In the genomic region with DNA sequence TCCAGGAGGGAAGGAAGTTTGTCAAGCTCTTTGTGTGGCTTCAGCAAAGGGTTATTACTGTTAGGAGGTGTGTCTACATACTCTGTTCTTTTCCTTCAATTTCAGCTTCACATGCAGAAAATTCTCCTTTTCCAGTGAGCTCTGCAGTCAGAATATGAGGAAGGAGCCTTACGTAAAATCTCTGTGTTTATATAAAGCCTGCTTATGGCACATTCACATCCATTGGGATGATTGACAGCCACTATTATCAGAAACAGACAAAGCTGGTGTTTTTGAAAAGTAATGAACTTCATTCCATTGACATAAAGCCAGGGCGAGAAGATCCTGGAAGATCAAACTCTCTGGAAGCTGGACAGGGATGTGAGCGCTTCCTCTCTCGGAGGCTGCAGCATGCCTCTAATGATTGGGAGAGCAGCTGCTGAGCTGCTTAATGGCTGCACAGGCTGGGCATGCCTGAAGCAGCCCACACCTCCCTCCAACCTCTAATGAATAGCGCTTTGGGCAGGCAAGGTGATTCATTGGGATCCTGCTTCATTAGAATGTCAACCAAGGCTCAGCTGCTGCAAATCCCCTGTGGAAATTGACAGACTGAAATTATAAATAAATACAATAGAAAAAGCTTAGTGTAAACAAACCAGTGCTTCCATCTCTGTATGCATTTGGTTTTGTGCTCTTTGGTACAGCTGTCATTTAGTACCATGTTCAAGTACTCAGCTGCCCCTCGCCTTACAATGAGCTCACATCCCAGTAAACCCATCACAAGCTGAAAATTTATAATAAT, we compare ENCODE assay signal across 13 mouse cellular contexts.
A peak's percentile ranks its signal among the peaks of the same experiment; 100 is the strongest.
DNase-seq lines count a peak whose midpoint lies in the region; ATAC-seq and TF ChIP-seq lines count a peak whose summit lies in the region.
"Had no signal": no experiment of that assay in that cellular context is flagged by ENCODE, and none has a peak within 500 bp of the region (broad histone marks: within the 10 kb centered on the region; RNA-seq: fewer than 3 reads in every experiment).

No protein-coding gene starts in this region.

- H3K27me3 ChIP-seq in forebrain, embryonic 13.5 days: no peaks in the 10 kb centered on the region
- H3K27me3 ChIP-seq in hindbrain, postnatal 0 days (ENCODE audit: insufficient read depth, low read length): no peaks in the 10 kb centered on the region
- H3K27me3 ChIP-seq: limb, embryonic 15.5 days; lung, embryonic 15.5 days had no signal

- H3K9me3 ChIP-seq in forebrain, embryonic 13.5 days (replicated peaks): no peaks in the 10 kb centered on the region
- H3K9me3 ChIP-seq in hindbrain, postnatal 0 days (ENCODE audit: low read length): no peaks in the 10 kb centered on the region
- H3K9me3 ChIP-seq: limb, embryonic 15.5 days; lung, embryonic 15.5 days had no signal

- peak; percentile 1 for DNase-seq in left cerebral cortex, postnatal 4 days
- DNase-seq in left cerebral cortex, postnatal 36 days (ENCODE audit: low spot score in 2 of 2): no peak
- DNase-seq in hindbrain, postnatal 0 days (ENCODE audit: low spot score): peak; percentile 53
- DNase-seq in retina, embryonic 14.5 days (ENCODE audit: low spot score): peak; percentile 37
- DNase-seq in adrenal gland, adult 2 months: no peak
- DNase-seq in thymus, postnatal 10 days (ENCODE audit: low spot score in 2 of 2): no peak
- no peak for DNase-seq in gastrocnemius, postnatal 25 days
- DNase-seq: cerebellum, postnatal 36 days; heart, postnatal 14 days; right cerebral cortex, adult 18-20 months had no signal

- no peak overlapping the region for H3K4me3 ChIP-seq in forebrain, embryonic 13.5 days
- no peak overlapping the region for H3K4me3 ChIP-seq in hindbrain, postnatal 0 days (ENCODE audit: low read length)
- H3K4me3 ChIP-seq: limb, embryonic 15.5 days; lung, embryonic 15.5 days had no signal

- no peaks in the 10 kb centered on the region for H3K36me3 ChIP-seq in forebrain, embryonic 13.5 days (ENCODE audit: poor library complexity, severe bottlenecking)
- no peaks in the 10 kb centered on the region for H3K36me3 ChIP-seq in hindbrain, postnatal 0 days (ENCODE audit: insufficient read depth, low read length)
- H3K36me3 ChIP-seq: limb, embryonic 15.5 days; lung, embryonic 15.5 days had no signal

- H3K9ac ChIP-seq in forebrain, embryonic 13.5 days: peak overlapping the region; percentile 14; the same call in 1 of the 2 replicates
- no peak overlapping the region for H3K9ac ChIP-seq in hindbrain, postnatal 0 days (replicated peaks; ENCODE audit: low read length)
- H3K9ac ChIP-seq: limb, embryonic 15.5 days; lung, embryonic 15.5 days had no signal

- peak; percentile 95 for ATAC-seq in forebrain, embryonic 13.5 days
- ATAC-seq in hindbrain, postnatal 0 days: peak; percentile 74

- H3K27ac ChIP-seq in forebrain, embryonic 13.5 days: peak overlapping the region; percentile 69
- no peak overlapping the region for H3K27ac ChIP-seq in hindbrain, postnatal 0 days
- H3K27ac ChIP-seq: limb, embryonic 15.5 days; lung, embryonic 15.5 days had no signal

- 17% methylated on average over 6 of the region's 6 CpGs for WGBS in forebrain, embryonic 13.5 days
- 37% methylated on average over 6 of the region's 6 CpGs for WGBS in hindbrain, postnatal 0 days

- peak overlapping the region; percentile 40 for H3K4me2 ChIP-seq in forebrain, embryonic 13.5 days
- H3K4me2 ChIP-seq in hindbrain, postnatal 0 days (ENCODE audit: low read depth, low read length): 0 out of 2 replicates have a peak overlapping the region, but pooled peaks have one; percentile 11
- H3K4me2 ChIP-seq: limb, embryonic 15.5 days; lung, embryonic 15.5 days had no signal

- H3K4me1 ChIP-seq in forebrain, embryonic 13.5 days: peaks cover 10% of the 10 kb centered on the region
- H3K4me1 ChIP-seq in hindbrain, postnatal 0 days (ENCODE audit: insufficient read depth, low read length): no peaks in the 10 kb centered on the region
- H3K4me1 ChIP-seq: limb, embryonic 15.5 days; lung, embryonic 15.5 days had no signal

- intact Hi-C loops in left cerebral cortex, postnatal 4 days (cut with DNase I): no loop called here
- intact Hi-C loops in left cerebral cortex, postnatal 36 days (cut with DNase I): no loop called here

- TF ChIP-seq CTCF in hindbrain, postnatal 0 days (IDR thresholded peaks at IDR 0.05; ENCODE audit: low read depth): no peak

Comparison
In these comparisons a context has a peak if more than half of its experiments do, and no peak if none do; other contexts are left out.
1. DNase-seq: peak in left cerebral cortex, postnatal 4 days (single experiment), hindbrain, postnatal 0 days (single experiment) and retina, embryonic 14.5 days (single experiment); none in left cerebral cortex, postnatal 36 days (0 of 2), adrenal gland, adult 2 months (single experiment), thymus, postnatal 10 days (0 of 2) and gastrocnemius, postnatal 25 days (single experiment).